Mouse (Mus musculus) thymus, adult 18-20 months (tissue): ENCODE results near the gene Btnl2.
A peak's percentile ranks its signal among the peaks of the same experiment; 100 is the strongest.

Experiments
- DNase-seq, 2 experiments: peaks; one replicate each; pipeline ENCODE4 v3.0.0; 2022; ENCODE audit warnings: mixed read lengths in 2 of 2

The Btnl2 gene

GRCm38 (mm10) chr17:34349429-34349828 is 5.2 kb upstream of the Btnl2 start:
- peak; percentile 33 to 57 for DNase-seq

GRCm38 (mm10) chr17:34354940-34355339 is 318 bp downstream of the Btnl2 start:
- DNase-seq, result peak in 1 of 2 experiments; percentile 16

- DNase-seq, result no peak
Observed at GRCm38 (mm10) chr17:34362954-34363546, 8.4 kb downstream of the Btnl2 start.

- DNase-seq, result no peak
Observed at GRCm38 (mm10) chr17:34363676-34364310, 9.2 kb downstream of the Btnl2 start.

GRCm38 (mm10) chr17:34365031-34365430 is 10.4 kb downstream of the Btnl2 start:
- no peak for DNase-seq

GRCm38 (mm10) chr17:34370563-34370962 is 15.9 kb downstream of the Btnl2 start:
- DNase-seq, result no peak

GRCm38 (mm10) chr17:34373055-34373709 is 18.6 kb downstream of the Btnl2 start:
- no peak for DNase-seq

GRCm38 (mm10) chr17:34376847-34377246 is 22.2 kb downstream of the Btnl2 start, which contains the start of gene Btnl1:
Gene Btnl1, plus strand, starts transcription at chr17:34377132.
- DNase-seq, result no peak

GRCm38 (mm10) chr17:34377450-34378209 is 23.0 kb downstream of the Btnl2 start:
- DNase-seq, result no peak

- DNase-seq, result no peak
Observed at GRCm38 (mm10) chr17:34378716-34379115, 24.1 kb downstream of the Btnl2 start.

- DNase-seq, result no peak
Observed at GRCm38 (mm10) chr17:34379451-34379850, 24.8 kb downstream of the Btnl2 start.

GRCm38 (mm10) chr17:34381876-34382275 is 27.3 kb downstream of the Btnl2 start:
- DNase-seq, result no peak

GRCm38 (mm10) chr17:34383212-34383611 is 28.6 kb downstream of the Btnl2 start:
- no peak for DNase-seq

GRCm38 (mm10) chr17:34384699-34385098 is 30.1 kb downstream of the Btnl2 start:
- no peak for DNase-seq

GRCm38 (mm10) chr17:34386656-34387055 is 32.0 kb downstream of the Btnl2 start:
- DNase-seq, result no peak

- no peak for DNase-seq
Observed at GRCm38 (mm10) chr17:34388513-34388912, 33.9 kb downstream of the Btnl2 start.

GRCm38 (mm10) chr17:34391507-34391906 is 36.9 kb downstream of the Btnl2 start:
- no peak for DNase-seq

GRCm38 (mm10) chr17:34392321-34392720 is 37.7 kb downstream of the Btnl2 start:
- DNase-seq, result no peak

- no peak for DNase-seq
Observed at GRCm38 (mm10) chr17:34397357-34397756, 42.7 kb downstream of the Btnl2 start.

GRCm38 (mm10) chr17:34398058-34398710 is 43.6 kb downstream of the Btnl2 start:
- DNase-seq, result peak in 1 of 2 experiments; percentile 29

GRCm38 (mm10) chr17:34398711-34399393 is 44.2 kb downstream of the Btnl2 start, which contains the start of gene BC051142:
Gene BC051142, plus strand, starts transcription at chr17:34398820.
- peak; percentile 50 to 74 for DNase-seq

- DNase-seq, result no peak
Observed at GRCm38 (mm10) chr17:34399394-34399715, 44.7 kb downstream of the Btnl2 start.
